Mouse (Mus musculus) CH12.LX (cell line): ENCODE data around the gene Larp7.

ENCODE experiments used
- E2F4 ChIP-seq: IDR thresholded peaks from 2 replicates; pipeline ENCODE4 v1.6.1; 2011; ENCODE audit warnings: low read depth, low read length, improper control_type of control experiment; ENCODE audit not compliant: insufficient replicate concordance
- ETS1 ChIP-seq: conservative IDR thresholded peaks from 2 replicates; pipeline ENCODE4 v1.6.1; 2012; ENCODE audit warnings: low read depth, mild to moderate bottlenecking, inconsistent platforms, low read length, improper control_type of control experiment, moderate library complexity
- JUND ChIP-seq: conservative IDR thresholded peaks from 2 replicates; pipeline ENCODE4 v1.6.1; 2011; ENCODE audit warnings: low read depth, low read length, improper control_type of control experiment
- MAZ ChIP-seq: IDR thresholded peaks from 2 replicates; pipeline ENCODE4 v1.6.1; 2012; ENCODE audit warnings: low read depth, mild to moderate bottlenecking, inconsistent platforms, low read length, improper control_type of control experiment, moderate library complexity
- MEF2A ChIP-seq: IDR thresholded peaks from 2 replicates; pipeline ENCODE4 v1.6.1; 2014; ENCODE audit warnings: low read depth, mild to moderate bottlenecking, inconsistent platforms, low read length, improper control_type of control experiment, borderline replicate concordance
- MYC ChIP-seq: IDR thresholded peaks from 2 replicates; pipeline ENCODE4 v1.6.1; 2011; ENCODE audit warnings: low read depth, mild to moderate bottlenecking, improper control_type of control experiment, low read length
- POLR2A ChIP-seq: IDR thresholded peaks from 2 replicates; pipeline ENCODE4 v1.6.1; 2011; ENCODE audit warnings: low read depth, mild to moderate bottlenecking, improper control_type of control experiment, low read length
- USF1 ChIP-seq: IDR thresholded peaks from 2 replicates; pipeline ENCODE4 v1.6.1; 2014; ENCODE audit warnings: low read depth, mild to moderate bottlenecking, inconsistent platforms, low read length, improper control_type of control experiment

- TF ChIP-seq ETS1 (no peak), E2F4 (no peak), MEF2A (no peak), POLR2A (no peak), USF1 (no peak), MYC (no peak), MAZ (no peak), JUND (no peak)
These were observed 23.3 kb downstream of the Larp7 start for GRCm38 (mm10) chr3:127529824-127530223.
